Mouse (Mus musculus) small intestine, adult 2 months (tissue): ENCODE measurements around the gene Cmip.

ENCODE experiments used
- CTCF ChIP-seq: fragments of 200-500 bp; IDR thresholded peaks from 2 replicates; pipeline ENCODE4 v1.5.1; 2012; ENCODE audit warnings: low read depth, mild to moderate bottlenecking, control low read depth, inconsistent platforms, low read length, moderate library complexity, mixed read lengths; ENCODE audit not compliant: insufficient replicate concordance, insufficient read length; ENCODE audit errors: extremely low read depth
- POLR2A ChIP-seq: fragments of 200-500 bp; IDR thresholded peaks from 2 replicates; pipeline ENCODE4 v1.6.1; 2012; ENCODE audit warnings: low read depth, mild to moderate bottlenecking, control low read depth, inconsistent platforms, low read length, moderate library complexity

DNA sequence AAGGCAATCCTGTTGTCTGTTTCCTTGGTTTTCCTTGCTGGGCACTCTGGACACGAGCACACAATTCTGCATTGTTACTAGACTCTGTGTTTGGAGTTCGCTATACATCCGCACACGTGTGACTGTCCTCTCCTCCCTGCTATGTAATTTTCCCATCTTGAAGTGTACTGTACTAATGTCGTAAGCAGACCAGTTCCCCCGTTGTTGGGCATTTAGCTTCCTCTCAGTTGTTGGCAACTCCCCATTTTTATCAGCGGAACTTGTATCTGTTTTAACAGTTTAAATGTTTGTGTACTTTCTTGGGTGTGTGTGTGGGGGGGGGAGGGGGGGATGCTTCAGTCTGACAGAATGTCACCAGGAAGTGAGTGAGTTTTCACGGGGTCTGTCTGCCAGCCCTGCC, 5.8 kb downstream of the Cmip start:
- TF ChIP-seq POLR2A (no peak), CTCF (no peak)
